Mouse (Mus musculus) MEL (cell line): Measurements from ENCODE around the gene Pxk. TPM values are rescaled to one million over a fixed set of nuclear protein-coding genes. Genes with fewer than 3 reads are reported as not detected.

ENCODE experiments used
- DNase-seq: peaks from one replicate; pipeline ENCODE4 v3.0.0; 2011; ENCODE audit warnings: low read depth, low spot score
- H3K27ac ChIP-seq: 2 replicates; pipeline ENCODE4 v1.5.1; 2012; ENCODE audit warnings: low read depth, mild to moderate bottlenecking, control low read depth, low read length, moderate library complexity; ENCODE audit not compliant: control insufficient read depth
- H3K27me3 ChIP-seq, 2 experiments: fragments of 150-350 bp in 1 of 2; sonication (generic) in 1 of 2; 2 replicates each; pipeline ENCODE4 v1.6.1; 2012; ENCODE audit warnings: low read length in 2 of 2, mild to moderate bottlenecking in 2 of 2, improper control_type of control experiment in 1 of 2, moderate library complexity in 1 of 2; ENCODE audit not compliant: insufficient read depth in 2 of 2, control insufficient read depth in 1 of 2
- H3K36me3 ChIP-seq, 2 experiments: 2 replicates each; pipeline ENCODE4 v1.6.1; 2012 to 2014; ENCODE audit warnings: low read length in 2 of 2, improper control_type of control experiment in 1 of 2, inconsistent platforms in 1 of 2, mild to moderate bottlenecking in 1 of 2; ENCODE audit not compliant: insufficient read depth in 2 of 2, control insufficient read depth in 1 of 2
- H3K4me1 ChIP-seq, 2 experiments: fragments of 150-350 bp in 1 of 2; sonication (generic) in 1 of 2; 2 replicates each; pipeline ENCODE4 v1.6.1; 2012; ENCODE audit warnings: low read length in 2 of 2, improper control_type of control experiment in 1 of 2, mild to moderate bottlenecking in 1 of 2; ENCODE audit not compliant: insufficient read depth in 2 of 2, control insufficient read depth in 1 of 2
- H3K4me3 ChIP-seq, 2 experiments: fragments of 150-350 bp in 1 of 2; sonication (generic) in 1 of 2; 2 replicates each; pipeline ENCODE4 v1.5.1; 2012; ENCODE audit warnings: low read depth in 2 of 2, low read length in 2 of 2, mild to moderate bottlenecking in 2 of 2, moderate library complexity in 2 of 2, control low read depth in 1 of 2, improper control_type of control experiment in 1 of 2; ENCODE audit not compliant: control insufficient read depth in 1 of 2, insufficient read depth in 1 of 2
- H3K79me2 ChIP-seq: 2 replicates; pipeline ENCODE4 v1.6.1; 2012; ENCODE audit warnings: mild to moderate bottlenecking, low read length, moderate library complexity; ENCODE audit not compliant: control insufficient read depth, poor library complexity, insufficient read depth
- H3K9ac ChIP-seq: 2 replicates; pipeline ENCODE4 v1.6.1; 2012; ENCODE audit warnings: low read depth, mild to moderate bottlenecking, control low read depth, low read length, moderate library complexity; ENCODE audit not compliant: control insufficient read depth, poor library complexity, severe bottlenecking
- H3K9me3 ChIP-seq: fragments of 150-350 bp; sonication (generic); replicated peaks from 2 replicates; pipeline ENCODE4 v1.6.1; 2012; ENCODE audit warnings: mild to moderate bottlenecking, low read length, improper control_type of control experiment, moderate library complexity; ENCODE audit not compliant: insufficient read depth
- BHLHE40 ChIP-seq: IDR thresholded peaks from 2 replicates; pipeline ENCODE4 v1.6.1; 2012; ENCODE audit warnings: low read depth, mild to moderate bottlenecking, inconsistent platforms, low read length, improper control_type of control experiment, borderline replicate concordance
- CHD2 ChIP-seq: IDR thresholded peaks from 2 replicates; pipeline ENCODE4 v1.6.1; 2011; ENCODE audit warnings: low read length, improper control_type of control experiment
- CTCF ChIP-seq, 3 experiments: IDR thresholded peaks in 2 of 3; conservative IDR thresholded peaks in 1 of 3; 2 replicates each; pipeline ENCODE4 v1.5.1; 2011 to 2012; ENCODE audit warnings: low read length in 3 of 3, low read depth in 2 of 3, mild to moderate bottlenecking in 2 of 3, improper control_type of control experiment in 1 of 3, inconsistent platforms in 1 of 3, mixed read lengths in 1 of 3, moderate library complexity in 1 of 3; ENCODE audit not compliant: control insufficient read depth in 1 of 3, insufficient read depth in 1 of 3, poor library complexity in 1 of 3, severe bottlenecking in 1 of 3
- E2F4 ChIP-seq: IDR thresholded peaks from 2 replicates; pipeline ENCODE4 v1.6.1; 2011; ENCODE audit warnings: low read depth, low read length, improper control_type of control experiment, borderline replicate concordance
- ELF1 ChIP-seq: IDR thresholded peaks from 2 replicates; pipeline ENCODE4 v1.6.1; 2014; ENCODE audit warnings: low read depth, mild to moderate bottlenecking, inconsistent platforms, low read length, improper control_type of control experiment, moderate library complexity
- EP300 ChIP-seq, 2 experiments: IDR thresholded peaks; 2 replicates each; pipeline ENCODE4 v1.6.1; 2011; ENCODE audit warnings: improper control_type of control experiment in 2 of 2, low read length in 2 of 2, low read depth in 1 of 2, mild to moderate bottlenecking in 1 of 2
- ETS1 ChIP-seq: IDR thresholded peaks from 2 replicates; pipeline ENCODE4 v1.6.1; 2012; ENCODE audit warnings: low read depth, mild to moderate bottlenecking, inconsistent platforms, low read length, improper control_type of control experiment, moderate library complexity
- HCFC1 ChIP-seq: IDR thresholded peaks from 2 replicates; pipeline ENCODE4 v1.6.1; 2012; ENCODE audit warnings: low read depth, mild to moderate bottlenecking, inconsistent platforms, low read length, improper control_type of control experiment, moderate library complexity
- JUND ChIP-seq: IDR thresholded peaks from 2 replicates; pipeline ENCODE4 v1.6.1; 2011; ENCODE audit warnings: low read depth, mild to moderate bottlenecking, improper control_type of control experiment, low read length
- KAT2A ChIP-seq: conservative IDR thresholded peaks from 2 replicates; pipeline ENCODE4 v1.6.1; 2012; ENCODE audit warnings: low read depth, low read length, improper control_type of control experiment, inconsistent platforms
- MAX ChIP-seq: IDR thresholded peaks from 2 replicates; pipeline ENCODE4 v1.6.1; 2011; ENCODE audit warnings: low read length, improper control_type of control experiment
- MXI1 ChIP-seq: IDR thresholded peaks from 2 replicates; pipeline ENCODE4 v1.6.1; 2011; ENCODE audit warnings: mild to moderate bottlenecking, low read depth, low read length, improper control_type of control experiment
- MYB ChIP-seq: IDR thresholded peaks from 2 replicates; pipeline ENCODE4 v1.6.1; 2011; ENCODE audit warnings: mild to moderate bottlenecking, low read depth, low read length, improper control_type of control experiment
- POLR2AphosphoS2 ChIP-seq: IDR thresholded peaks from 2 replicates; pipeline ENCODE4 v1.6.1; 2011; ENCODE audit warnings: low read length, improper control_type of control experiment
- POLR2AphosphoS5 ChIP-seq: IDR thresholded peaks from 2 replicates; pipeline ENCODE4 v1.6.1; 2012; ENCODE audit warnings: low read depth, borderline replicate concordance, mild to moderate bottlenecking, inconsistent platforms, low read length, moderate library complexity, mixed read lengths
- RCOR1 ChIP-seq: IDR thresholded peaks from 2 replicates; pipeline ENCODE4 v1.6.1; 2012; ENCODE audit warnings: low read depth, mild to moderate bottlenecking, inconsistent platforms, low read length, improper control_type of control experiment
- SMC3 ChIP-seq: IDR thresholded peaks from 2 replicates; pipeline ENCODE4 v1.6.1; 2011; ENCODE audit warnings: low read depth, low read length, improper control_type of control experiment
- TAL1 ChIP-seq: IDR thresholded peaks from 2 replicates; pipeline ENCODE4 v1.6.1; 2012; ENCODE audit warnings: mild to moderate bottlenecking, inconsistent platforms, low read length, moderate library complexity, mixed read lengths
- TCF12 ChIP-seq: IDR thresholded peaks from 2 replicates; pipeline ENCODE4 v1.6.1; 2014; ENCODE audit warnings: low read depth, mild to moderate bottlenecking, inconsistent platforms, low read length, improper control_type of control experiment, moderate library complexity
- UBTF ChIP-seq: IDR thresholded peaks from 2 replicates; pipeline ENCODE4 v1.6.1; 2012; ENCODE audit warnings: low read depth, mild to moderate bottlenecking, inconsistent platforms, low read length, improper control_type of control experiment, moderate library complexity, borderline replicate concordance; ENCODE audit not compliant: insufficient read depth
- USF1 ChIP-seq: IDR thresholded peaks from 2 replicates; pipeline ENCODE4 v1.6.1; 2014; ENCODE audit warnings: low read depth, mild to moderate bottlenecking, inconsistent platforms, low read length, improper control_type of control experiment, moderate library complexity
- USF2 ChIP-seq, 2 experiments: IDR thresholded peaks; 2 replicates each; pipeline ENCODE4 v1.6.1; 2011 to 2012; ENCODE audit warnings: improper control_type of control experiment in 2 of 2, low read length in 2 of 2, borderline replicate concordance in 1 of 2, inconsistent platforms in 1 of 2, low read depth in 1 of 2, mild to moderate bottlenecking in 1 of 2; ENCODE audit not compliant: insufficient read depth in 1 of 2
- ZC3H11A ChIP-seq: IDR thresholded peaks from 2 replicates; pipeline ENCODE4 v1.6.1; 2012; ENCODE audit warnings: low read depth, mild to moderate bottlenecking, inconsistent platforms, low read length, improper control_type of control experiment
- ZKSCAN1 ChIP-seq: IDR thresholded peaks from 2 replicates; pipeline ENCODE4 v1.6.1; 2012; ENCODE audit warnings: low read depth, mild to moderate bottlenecking, inconsistent platforms, low read length, improper control_type of control experiment, moderate library complexity
- polyA plus RNA-seq, 2 experiments: library from polyadenylated mRNA; stranded (reverse) in 1 of 2; unstranded in 1 of 2; fragments of >175 nt in 1 of 2; fragments of >200 nt in 1 of 2; gene quantifications; 2 replicates each; pipeline versions ENCODE4 v1.2.1 to v1.2.4; 2012; ENCODE audit warnings: low replicate concordance in 2 of 2, low read depth in 1 of 2; ENCODE audit not compliant: insufficient read length in 2 of 2, insufficient read depth in 1 of 2, missing spikeins in 1 of 2
- total RNA-seq: library from RNA; depleted of rRNA; stranded (reverse); fragments of 300-350 nt; gene quantifications from 2 replicates; pipeline ENCODE4 v1.2.3, GENCODE M21; 2012

Gene Pxk
- total and polyA plus RNA-seq, 3 experiments = 5.9 to 12.9 TPM; not detected in 1

DNA sequence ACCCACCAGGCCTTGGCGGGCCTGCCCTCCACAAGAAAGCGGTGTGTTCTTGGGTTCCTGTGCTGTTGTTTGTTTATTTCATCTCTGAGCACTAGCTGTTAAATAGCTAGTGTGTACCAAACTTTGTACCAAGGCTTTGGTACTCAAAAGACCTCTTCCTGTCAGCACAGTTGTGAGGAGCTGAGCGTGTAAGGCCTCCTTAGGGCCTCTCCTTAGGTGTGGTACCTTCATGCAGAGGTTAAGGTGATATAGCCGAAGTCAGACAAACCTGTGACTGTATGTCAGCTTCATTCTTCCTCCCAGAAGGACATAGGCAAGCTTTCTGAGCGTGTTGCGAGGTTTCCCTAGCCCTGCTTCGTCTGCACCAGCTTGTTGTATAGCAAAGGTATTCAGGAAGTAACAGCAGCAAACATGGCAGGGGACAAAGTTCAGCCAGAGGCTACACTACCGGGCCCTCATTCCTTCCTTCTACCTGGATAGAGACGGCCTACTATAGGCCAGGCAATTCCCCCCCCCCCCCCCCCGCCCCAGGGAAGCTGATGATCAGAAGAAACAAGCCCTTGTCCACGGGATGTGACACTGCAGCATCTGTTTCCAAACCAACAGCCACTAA is 48.7 kb downstream of the Pxk start:
- H3K36me3 ChIP-seq = no peaks in the 10 kb centered on the region
- no peak overlapping the region for H3K4me3 ChIP-seq
- H3K27ac ChIP-seq = no peak overlapping the region
- H3K4me1 ChIP-seq = no peaks in the 10 kb centered on the region
- H3K27me3 ChIP-seq = no peaks in the 10 kb centered on the region
- no peaks in the 10 kb centered on the region for H3K79me2 ChIP-seq
- no peak overlapping the region for H3K9ac ChIP-seq
- TF ChIP-seq ZKSCAN1 = no peak
- TF ChIP-seq HCFC1 = no peak
- TF ChIP-seq POLR2AphosphoS2 = no peak
- TF ChIP-seq CHD2 = no peak
- TF ChIP-seq TCF12 = no peak
- no peak for TF ChIP-seq RCOR1
- TF ChIP-seq E2F4 = no peak
- no peak for TF ChIP-seq USF1
- no peak for TF ChIP-seq TAL1
- TF ChIP-seq MYB = no peak
- TF ChIP-seq BHLHE40 = no peak
- no peak for TF ChIP-seq MXI1
- TF ChIP-seq CTCF (IDR thresholded peaks at IDR 0.05 in 2 of 3, conservative IDR thresholded peaks at IDR 0.05 in 1 of 3; ENCODE audit: control insufficient read depth in 1 of 3, insufficient read depth in 1 of 3, low read depth in 2 of 3, low read length in 3 of 3, poor library complexity in 1 of 3, severe bottlenecking in 1 of 3) = no peak
- TF ChIP-seq, all 39 proteins: peak for 0
- no peak for DNase-seq
- no peaks in the 10 kb centered on the region for H3K9me3 ChIP-seq

DNA sequence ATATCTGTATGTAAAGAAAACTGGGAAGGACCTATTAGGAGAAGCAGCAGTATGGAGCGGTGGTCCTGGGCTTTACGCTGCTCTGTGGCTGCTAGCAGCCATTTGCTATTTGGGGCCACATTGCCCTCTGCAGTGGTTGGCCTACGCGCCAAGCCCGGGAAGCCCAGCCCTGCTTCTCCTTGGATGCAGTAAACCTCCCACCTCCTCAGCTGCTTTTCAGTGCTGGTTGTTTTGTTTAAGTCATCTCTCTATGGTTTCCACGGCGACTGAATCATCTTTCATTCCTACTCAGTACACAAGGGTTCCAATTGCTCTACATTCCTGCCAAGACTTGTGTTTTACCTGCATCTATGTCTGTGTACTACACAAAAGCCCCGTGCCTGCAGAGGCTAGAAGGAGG is 50.8 kb downstream of the Pxk start:
- Histone ChIP-seq H3K36me3 (no peaks in the 10 kb centered on the region), H3K4me1 (no peaks in the 10 kb centered on the region), H3K27ac (no peak overlapping the region), H3K27me3 (no peaks in the 10 kb centered on the region), H3K79me2 (no peaks in the 10 kb centered on the region), H3K4me3 (no peak overlapping the region), H3K9me3 (no peaks in the 10 kb centered on the region), H3K9ac (no peak overlapping the region)
- TF ChIP-seq ETS1 (no peak), MXI1 (no peak), POLR2AphosphoS5 (no peak), EP300 (IDR thresholded peaks at IDR 0.05; ENCODE audit: low read depth in 1 of 2, low read length in 2 of 2) (no peak), KAT2A (no peak), ELF1 (no peak), ZC3H11A (no peak), SMC3 (no peak), RCOR1 (no peak), UBTF (no peak), MAX (no peak), JUND (no peak), POLR2AphosphoS2 (no peak), USF2 (IDR thresholded peaks at IDR 0.05; ENCODE audit: borderline replicate concordance in 1 of 2, insufficient read depth in 1 of 2, low read depth in 1 of 2, low read length in 2 of 2) (no peak)
- DNase-seq = no peak
